Mouse (Mus musculus) megakaryocyte, adult 5-6 weeks (primary cell): ENCODE measurements around the gene Zzz3. TPM values are rescaled to one million over a fixed set of nuclear protein-coding genes. Genes with fewer than 3 reads are reported as not detected.

Source experiments
- ATAC-seq: 2 replicates; pipeline ENCODE4 v1.8.0; 2016; ENCODE audit warnings: mild to moderate bottlenecking, inconsistent platforms; ENCODE audit not compliant: poor library complexity, severe bottlenecking
- total RNA-seq, 2 experiments: library from RNA; stranded (forward) in 1 of 2; stranded (reverse) in 1 of 2; fragments of 153-499, 151-499 nt in 1 of 2; fragments of 221-1000, 200-1000 nt in 1 of 2; gene quantifications; 2 replicates each; pipeline versions ENCODE4 v1.2.3 to v1.2.4; 2015 to 2017

Zzz3 gene
- total RNA-seq, 2 experiments from 2014 or later = 34.0 to 48.3 TPM

GRCm38 (mm10) chr3:152464462-152464861 lies 69.2 kb downstream of the Zzz3 start:
- no peak for ATAC-seq

GRCm38 (mm10) chr3:152465338-152465737 lies 70.1 kb downstream of the Zzz3 start:
- no peak for ATAC-seq

- no peak for ATAC-seq
These were observed 71.6 kb downstream of the Zzz3 start for GRCm38 (mm10) chr3:152466849-152467248.

GRCm38 (mm10) chr3:152467312-152467711 lies 72.0 kb downstream of the Zzz3 start:
- no peak for ATAC-seq

- no peak for ATAC-seq
These were observed 72.8 kb downstream of the Zzz3 start for GRCm38 (mm10) chr3:152468032-152468431.

GRCm38 (mm10) chr3:152468569-152469041 lies 73.3 kb downstream of the Zzz3 start:
- no peak for ATAC-seq

- no peak for ATAC-seq
These were observed 74.3 kb downstream of the Zzz3 start for GRCm38 (mm10) chr3:152469423-152470200.

- ATAC-seq = no peak
These were observed 75.1 kb downstream of the Zzz3 start for GRCm38 (mm10) chr3:152470347-152470746.

GRCm38 (mm10) chr3:152472676-152473075 lies 77.4 kb downstream of the Zzz3 start:
- no peak for ATAC-seq

GRCm38 (mm10) chr3:152474582-152475277 lies 79.5 kb downstream of the Zzz3 start:
- peak; percentile 28 for ATAC-seq

GRCm38 (mm10) chr3:152475278-152475669 lies 80.0 kb downstream of the Zzz3 start:
- ATAC-seq = no peak

GRCm38 (mm10) chr3:152475894-152476293 lies 80.6 kb downstream of the Zzz3 start:
- no peak for ATAC-seq

- peak; percentile 76 for ATAC-seq
These were observed 82.7 kb downstream of the Zzz3 start for GRCm38 (mm10) chr3:152477796-152478527.

GRCm38 (mm10) chr3:152478599-152479435 lies 83.5 kb downstream of the Zzz3 start:
- peak; percentile 54 for ATAC-seq

GRCm38 (mm10) chr3:152480336-152480735 lies 85.1 kb downstream of the Zzz3 start:
- no peak for ATAC-seq

- no peak for ATAC-seq
These were observed 86.9 kb downstream of the Zzz3 start for GRCm38 (mm10) chr3:152482182-152482581.

GRCm38 (mm10) chr3:152483800-152484199 lies 88.5 kb downstream of the Zzz3 start:
- no peak for ATAC-seq

GRCm38 (mm10) chr3:152484206-152484605 lies 88.9 kb downstream of the Zzz3 start:
- no peak for ATAC-seq

- ATAC-seq = no peak
These were observed 93.7 kb downstream of the Zzz3 start for GRCm38 (mm10) chr3:152488964-152489363.

GRCm38 (mm10) chr3:152490423-152490822 lies 95.2 kb downstream of the Zzz3 start:
- ATAC-seq = no peak
